Mouse (Mus musculus) thymus, postnatal 0 days (tissue): ENCODE data around the gene Mindy1. TPM values are rescaled to one million over a fixed set of nuclear protein-coding genes. Genes with fewer than 3 reads are reported as not detected.
"Not testable (repeated sequence)": the region's sequence is repeated elsewhere in the genome, so short reads cannot be mapped to it uniquely, and the experiment has no call there.

Experiments
- DNase-seq: peaks from one replicate; pipeline ENCODE4 v3.0.0-alpha.2; 2015; ENCODE audit warnings: low spot score
- polyA plus RNA-seq: library from polyadenylated mRNA; unstranded; fragments of >200 nt; fragmentation: Nextera tagmentation; extraction: Ambion mirVana; gene quantifications from 2 replicates; pipeline ENCODE4 v1.2.1, GENCODE M21; 2015

Gene Mindy1
- polyA plus RNA-seq, 1 experiment from 2014 or later: 22.8 TPM

- DNase-seq: no peak
These were observed 38.8 kb downstream of the Mindy1 start for GRCm38 (mm10) chr3:95319701-95320625.

GRCm38 (mm10) chr3:95323429-95323828 is 42.3 kb downstream of the Mindy1 start:
- DNase-seq: no peak

GRCm38 (mm10) chr3:95324454-95325144 is 43.5 kb downstream of the Mindy1 start:
- no peak for DNase-seq

DNA sequence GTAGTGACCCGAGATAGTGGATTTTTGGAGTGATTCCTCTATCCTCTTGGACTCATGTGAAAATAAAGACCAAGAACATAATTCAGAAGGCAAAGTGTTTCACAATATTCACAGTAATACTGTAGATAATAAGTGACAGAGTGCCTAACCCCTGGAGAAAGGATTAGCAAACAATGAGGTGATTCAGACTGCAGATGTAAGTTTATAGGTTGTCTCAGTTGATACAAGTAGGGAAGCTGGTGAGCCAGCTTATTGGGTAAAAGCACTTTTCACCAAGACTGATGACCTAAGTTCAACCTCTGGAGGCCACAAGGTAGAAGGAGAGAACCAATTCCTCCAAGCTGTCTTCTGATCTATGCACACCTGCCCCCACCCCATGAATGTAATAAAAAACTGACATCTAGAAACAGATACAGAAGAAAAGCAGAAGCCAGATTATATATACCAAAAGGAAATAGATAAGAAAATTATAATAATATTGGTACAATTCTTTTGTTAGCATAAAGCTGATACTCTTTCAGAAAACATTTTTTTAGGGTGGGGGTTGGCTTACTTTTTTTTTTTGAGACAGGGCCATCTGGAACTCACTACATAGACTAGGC is 47.8 kb downstream of the Mindy1 start:
- no peak for DNase-seq

GRCm38 (mm10) chr3:95331528-95331927 is 50.4 kb downstream of the Mindy1 start:
- DNase-seq: no peak

DNA sequence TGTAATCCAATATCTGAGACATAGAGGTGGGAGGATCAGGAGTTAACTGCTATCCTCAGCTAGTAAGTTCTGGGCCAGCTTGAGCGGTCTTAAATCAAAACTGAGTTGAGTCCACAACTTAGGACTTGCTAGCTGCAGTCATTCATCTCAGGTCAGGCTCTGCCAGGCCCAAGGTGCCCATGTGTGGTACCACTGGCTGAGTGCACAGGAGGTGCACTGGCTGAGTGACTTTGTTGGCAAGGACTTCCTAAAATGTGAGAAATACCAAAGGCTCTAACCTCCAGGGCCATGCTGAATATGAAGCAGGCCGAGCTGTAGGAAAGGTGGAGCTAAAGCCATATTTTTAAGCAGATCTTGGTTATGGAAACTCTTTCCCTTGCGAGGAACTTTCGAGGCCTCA is 56.2 kb downstream of the Mindy1 start:
- no peak for DNase-seq

GRCm38 (mm10) chr3:95338251-95338650 is 57.1 kb downstream of the Mindy1 start:
- DNase-seq: no peak

DNA sequence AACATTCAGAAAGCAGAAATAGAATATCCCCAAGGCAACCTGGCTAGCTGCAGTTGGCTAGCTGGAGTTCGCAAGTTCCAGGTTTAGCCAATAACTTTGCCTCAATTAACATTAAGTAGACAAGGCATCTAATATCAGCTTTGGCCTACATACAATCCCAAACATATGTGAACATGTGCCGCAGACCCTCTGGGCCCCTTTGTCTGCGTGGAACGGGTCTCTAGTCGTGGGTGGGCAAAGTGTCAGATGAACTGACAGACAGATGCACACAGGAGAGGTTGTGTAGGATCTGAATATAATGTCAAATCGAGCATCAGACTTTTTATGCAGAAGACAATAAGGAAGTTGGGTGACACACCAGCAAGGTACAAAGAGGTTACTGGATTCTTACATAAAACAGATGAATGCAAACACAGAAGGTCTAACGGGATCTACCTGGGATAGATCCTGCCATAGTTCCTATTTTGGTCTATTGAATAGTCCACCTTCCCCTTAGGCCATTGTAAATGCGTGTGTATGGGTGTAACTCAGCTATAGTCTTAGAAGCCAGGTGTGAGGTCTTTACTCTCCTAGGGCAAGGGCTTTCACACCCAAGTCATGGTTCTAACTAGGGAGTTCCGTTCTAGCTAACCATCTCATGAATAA is 62.3 kb downstream of the Mindy1 start:
- DNase-seq: not testable (repeated sequence)

Other genes with a start within 250 kb of the Mindy1 start
- 310 and 313 TPM in 2 replicates for gene Psmd4, start 238.7 kb upstream of the Mindy1 start, polyA plus RNA-seq
- 19.9 and 22.6 TPM in 2 replicates for gene Pip5k1a, start 174.4 kb upstream of the Mindy1 start, polyA plus RNA-seq
- 86.1 and 93.6 TPM in 2 replicates for gene Vps72, start 170.3 kb upstream of the Mindy1 start, polyA plus RNA-seq
- gene Tmod4, start 156.9 kb upstream of the Mindy1 start, polyA plus RNA-seq: 1.6 and 1.8 TPM in 2 replicates
- gene Scnm1, start 147.3 kb upstream of the Mindy1 start, polyA plus RNA-seq: 77.4 and 81.3 TPM in 2 replicates
- 21.1 and 23.4 TPM in 2 replicates for gene Lysmd1, start 147.3 kb upstream of the Mindy1 start, polyA plus RNA-seq
- 39.0 and 41.2 TPM in 2 replicates for gene Tnfaip8l2, start 139.0 kb upstream of the Mindy1 start, polyA plus RNA-seq
- gene Sema6c, start 120.9 kb upstream of the Mindy1 start, polyA plus RNA-seq: 1.1 and 1.4 TPM in 2 replicates
- gene Gabpb2, start 63.4 kb upstream of the Mindy1 start, polyA plus RNA-seq: 9.3 and 13.8 TPM in 2 replicates
- 167 and 178 TPM in 2 replicates for gene Cdc42se1, start 52.6 kb upstream of the Mindy1 start, polyA plus RNA-seq
- 14.0 and 15.7 TPM in 2 replicates for gene Mllt11, start 49.2 kb upstream of the Mindy1 start, polyA plus RNA-seq
- gene Gm128, start 39.7 kb upstream of the Mindy1 start, polyA plus RNA-seq: 0.32 and 0.39 TPM in 2 replicates
- gene Bnipl, start 30.2 kb upstream of the Mindy1 start, polyA plus RNA-seq: 0.35 and 0.40 TPM in 2 replicates
- 9.0 and 10.1 TPM in 2 replicates for gene Prune1, start 731 bp downstream of the Mindy1 start, polyA plus RNA-seq
- gene Anxa9, start 25.8 kb downstream of the Mindy1 start, polyA plus RNA-seq: 0.50 and 0.73 TPM in 2 replicates
- gene Cers2, start 33.4 kb downstream of the Mindy1 start, polyA plus RNA-seq: 120 and 126 TPM in 2 replicates
- gene Setdb1, start 75.9 kb downstream of the Mindy1 start, polyA plus RNA-seq: 22.6 and 23.8 TPM in 2 replicates
- gene 4930558C23Rik, start 121.5 kb downstream of the Mindy1 start, polyA plus RNA-seq: not detected in 2 replicates
- gene Arnt, start 153.0 kb downstream of the Mindy1 start, polyA plus RNA-seq: 19.7 and 20.2 TPM in 2 replicates
- 4.4 and 4.5 TPM in 2 replicates for gene Ctsk, start 217.9 kb downstream of the Mindy1 start, polyA plus RNA-seq
- 78.1 and 79.8 TPM in 2 replicates for gene Ctss, start 245.4 kb downstream of the Mindy1 start, polyA plus RNA-seq